Mouse (Mus musculus): ENCODE results near the gene Cntn2. TPM values are rescaled to one million over a fixed set of nuclear protein-coding genes. Genes with fewer than 3 reads are reported as not detected.

Cntn2 gene
- polyA plus RNA-seq (2015; fragmentation: Nextera tagmentation; extraction: Ambion mirVana): 0.33 and 0.47 TPM in 2 replicates

DNA sequence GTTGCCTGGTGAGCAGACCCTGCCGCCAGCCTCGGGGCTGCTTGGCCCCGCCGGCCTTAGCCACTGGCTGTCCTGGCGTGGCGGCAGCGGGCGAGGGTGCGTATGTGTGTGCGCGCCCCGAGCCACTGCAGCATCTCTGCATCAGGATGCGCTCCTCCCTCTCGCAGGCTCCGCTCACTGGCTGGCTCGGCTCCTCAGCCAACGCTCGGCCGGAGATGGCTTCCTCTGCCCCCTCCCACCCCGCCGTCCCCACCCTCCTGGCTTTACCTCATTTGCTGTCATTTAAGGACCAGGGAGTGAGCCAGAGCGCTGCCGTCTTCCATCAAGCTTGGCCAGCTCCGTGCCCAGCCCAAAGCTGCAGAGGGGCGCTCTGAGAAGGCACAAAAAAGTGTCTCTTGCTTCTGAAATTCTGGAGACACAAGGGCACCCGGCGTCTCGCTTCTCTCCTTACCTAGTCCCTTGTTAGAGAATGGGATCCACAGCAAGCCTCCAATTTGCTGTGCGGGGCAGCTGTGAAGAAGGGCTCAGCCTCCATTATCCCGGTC is at the start of gene Cntn2:
Gene Cntn2 (minus strand): TSS at position 495 of the 545 bp plus-strand sequence.

DNA sequence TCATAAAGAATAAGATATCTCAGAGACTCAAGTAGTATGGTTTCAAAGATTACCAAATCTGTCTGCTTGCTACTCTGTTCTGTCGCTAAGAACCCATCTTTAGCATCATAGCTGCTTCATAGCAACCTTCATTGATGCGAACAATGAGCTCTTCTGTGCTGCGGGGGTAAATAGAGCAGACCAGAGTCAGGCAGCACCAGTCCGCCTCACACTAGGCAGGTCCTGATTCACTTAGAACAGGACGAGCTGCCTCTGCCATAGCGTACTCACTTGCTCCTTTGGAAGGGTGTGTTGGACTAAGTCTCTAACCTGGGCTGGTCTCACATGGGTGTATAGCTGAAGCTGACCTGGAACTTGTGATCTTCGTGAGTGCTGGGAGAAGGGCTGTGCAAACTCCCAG is 37.0 kb downstream of the Cntn2 start, which contains the start of gene Tmem81:
Gene Tmem81 (plus strand): TSS at position 173 of the 400 bp plus-strand sequence.

DNA sequence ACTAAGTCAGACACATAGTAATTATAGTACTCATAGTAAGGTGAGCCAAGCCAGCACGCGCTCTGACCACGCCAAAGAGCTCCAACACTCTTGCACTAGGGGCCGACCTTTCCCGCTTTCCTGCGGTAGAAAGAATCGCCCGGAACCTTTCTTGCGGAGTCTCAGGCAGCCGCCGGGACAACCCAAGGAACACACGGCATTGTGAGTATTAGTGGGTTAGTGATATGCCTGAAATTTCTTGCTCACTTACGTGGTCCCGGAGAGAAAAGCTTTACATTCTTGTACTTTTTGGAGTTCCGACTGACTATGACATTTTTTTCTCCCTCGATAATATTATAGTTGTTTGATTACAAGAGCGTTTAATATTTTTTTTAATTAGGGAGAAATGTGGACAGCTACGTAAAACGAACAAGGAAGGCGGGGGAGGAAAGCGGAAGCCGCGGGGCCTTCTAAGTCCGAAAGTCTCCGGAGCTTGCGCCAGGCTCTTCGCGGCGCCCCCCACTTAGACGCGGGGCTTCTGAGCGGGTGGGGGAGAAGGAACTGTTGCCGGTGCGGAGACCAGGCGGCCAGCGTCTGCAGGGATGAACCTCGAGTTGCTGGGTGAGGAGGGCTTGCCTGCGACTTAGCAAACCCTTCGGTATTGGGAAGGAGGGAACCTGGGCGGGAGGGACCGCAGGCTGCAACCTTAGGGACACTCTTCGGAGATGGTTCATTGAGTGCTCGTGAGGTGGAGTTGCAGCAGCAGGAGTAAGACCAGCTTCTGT is 65.9 kb downstream of the Cntn2 start, which contains the start of gene Rbbp5:
Gene Rbbp5 (plus strand): TSS at position 438 of the 764 bp plus-strand sequence.

Other genes starting within 250 kb of the Cntn2 start
- 40.9 and 90.3 TPM in 2 replicates for gene Klhdc8a, start 244.6 kb downstream of the Cntn2 start, polyA plus RNA-seq (2015; fragmentation: Nextera tagmentation; extraction: Ambion mirVana)
- 1.7 and 2.3 TPM in 2 replicates for gene Nuak2, start 227.1 kb downstream of the Cntn2 start, polyA plus RNA-seq (2015; fragmentation: Nextera tagmentation; extraction: Ambion mirVana)
- 14.7 and 14.9 TPM in 2 replicates for gene Tmcc2, start 152.0 kb downstream of the Cntn2 start, polyA plus RNA-seq (2015; fragmentation: Nextera tagmentation; extraction: Ambion mirVana)
- gene Dstyk, start 125.7 kb downstream of the Cntn2 start, polyA plus RNA-seq (2015; fragmentation: Nextera tagmentation; extraction: Ambion mirVana): 8.7 and 10.0 TPM in 2 replicates
- 14.9 and 16.9 TPM in 2 replicates for gene Rbbp5, start 65.9 kb downstream of the Cntn2 start, polyA plus RNA-seq (2015; fragmentation: Nextera tagmentation; extraction: Ambion mirVana)
- gene Tmem81, start 37.0 kb downstream of the Cntn2 start, polyA plus RNA-seq (2015; fragmentation: Nextera tagmentation; extraction: Ambion mirVana): 0.71 and 1.1 TPM in 2 replicates
- gene Nfasc, start 198.5 kb upstream of the Cntn2 start, polyA plus RNA-seq (2015; fragmentation: Nextera tagmentation; extraction: Ambion mirVana): 4.3 and 9.9 TPM in 2 replicates

Data from adrenal gland, postnatal 0 days (tissue).